Mouse (Mus musculus) granulocyte monocyte progenitor cell, adult 5-6 weeks (primary cell): ENCODE results near the gene Myo18b. TPM values are rescaled to one million over a fixed set of nuclear protein-coding genes. Genes with fewer than 3 reads are reported as not detected.

Experiments used
- ATAC-seq: replicated peaks from 2 replicates; pipeline ENCODE4 v1.8.0; 2016; ENCODE audit warnings: mild to moderate bottlenecking, moderate TSS enrichment, inconsistent platforms; ENCODE audit not compliant: poor library complexity, severe bottlenecking
- total RNA-seq, 2 experiments: library from RNA; stranded (forward) in 1 of 2; stranded (reverse) in 1 of 2; fragments of 200-712, 200-1000 nt in 1 of 2; fragments of >200 nt in 1 of 2; fragmentation: Nextera tagmentation in 1 of 2; gene quantifications; 2 replicates each; pipeline ENCODE4 v1.2.3; 2014 to 2017

Myo18b gene
- 0.06 and 0.92 TPM in 2 replicates for total RNA-seq (2014; fragmentation: Nextera tagmentation)
- 1.2 and 1.9 TPM in 2 replicates for total RNA-seq (2017)

DNA sequence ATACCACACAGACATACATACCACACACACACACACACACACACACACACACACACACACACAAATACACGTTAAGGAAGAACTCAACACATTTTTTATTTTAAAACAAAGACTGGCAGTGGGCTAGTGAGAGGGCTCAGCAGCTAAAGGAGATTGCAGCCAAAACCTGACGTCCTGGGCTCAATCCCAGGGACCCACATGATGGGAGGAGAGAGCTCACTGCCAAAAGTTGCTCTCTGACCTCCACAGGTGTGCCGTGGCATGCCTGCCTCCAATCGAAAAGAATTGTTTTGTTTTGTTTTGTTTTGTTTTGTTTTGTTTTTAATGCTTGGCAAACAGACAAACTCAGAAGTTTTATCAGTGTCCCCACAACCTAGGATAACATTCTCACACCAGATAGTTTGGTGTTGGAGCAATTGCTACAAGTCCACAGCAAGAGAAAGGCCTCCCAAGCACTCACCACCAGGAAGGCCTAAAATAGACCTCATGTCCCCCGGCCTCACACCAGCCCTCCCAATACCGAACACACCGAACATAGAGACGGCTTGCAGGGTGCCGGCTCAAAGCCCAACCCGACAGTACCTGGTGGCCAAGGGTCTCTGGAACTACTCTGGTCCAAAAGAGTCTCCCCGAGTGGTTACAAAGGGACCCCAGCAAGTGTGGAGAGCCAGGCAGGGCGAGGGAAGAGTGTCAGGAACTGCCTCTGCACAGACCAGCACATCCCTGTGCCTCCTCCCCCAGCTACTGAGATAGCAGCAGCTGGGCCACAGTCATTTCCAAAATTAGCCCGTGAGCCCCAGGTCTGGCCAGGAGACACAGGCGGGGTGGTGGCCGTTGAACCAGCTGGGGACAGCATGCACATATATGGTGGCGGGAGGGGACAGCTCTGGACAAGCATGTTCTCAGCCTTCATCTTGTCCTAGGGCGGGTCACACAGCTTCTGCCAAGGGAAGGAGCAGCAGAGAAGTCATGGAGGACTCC is at the start of gene Myo18b:
Myo18b (minus strand) TSS at position 689 of the 981 bp plus-strand sequence.
- ATAC-seq = no peak

DNA sequence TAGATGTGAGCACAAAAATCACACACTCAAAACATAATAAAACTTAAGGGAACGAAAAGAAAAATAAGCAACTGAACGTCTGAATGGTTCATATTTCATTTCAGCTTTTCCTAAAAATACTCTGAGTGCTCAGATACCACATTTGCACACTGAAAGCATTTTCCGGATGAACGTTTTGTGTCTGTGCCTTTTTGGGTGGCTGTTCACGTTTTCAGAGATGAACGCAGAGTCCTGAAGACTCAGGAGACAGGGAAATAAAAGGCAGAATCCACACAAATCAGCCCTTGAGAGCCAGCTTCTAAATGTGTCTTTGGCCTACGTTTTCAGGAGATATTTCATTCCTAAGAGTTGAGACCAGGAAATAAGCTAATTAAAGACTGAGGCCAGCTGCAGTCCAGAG is 49.8 kb upstream of the Myo18b start:
- ATAC-seq = no peak

DNA sequence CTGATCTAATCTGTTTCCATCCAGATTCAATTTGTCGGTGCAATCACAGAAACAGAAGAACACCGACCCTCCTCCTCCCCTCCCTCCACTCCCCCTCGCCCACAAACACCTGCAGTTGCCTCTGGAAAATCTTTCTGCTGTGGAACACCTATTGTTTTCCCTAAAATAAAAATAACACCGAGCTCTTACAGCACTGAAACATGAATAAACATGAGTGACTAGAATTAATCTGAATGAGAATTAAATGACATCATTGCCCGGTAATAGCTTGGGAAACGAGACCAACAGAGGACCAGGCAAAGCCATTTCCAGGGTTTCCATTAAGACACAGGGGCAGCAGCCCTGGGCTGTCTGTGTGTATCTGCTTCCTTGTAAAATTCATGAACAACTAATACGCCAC is 46.1 kb upstream of the Myo18b start:
- ATAC-seq = no peak

DNA sequence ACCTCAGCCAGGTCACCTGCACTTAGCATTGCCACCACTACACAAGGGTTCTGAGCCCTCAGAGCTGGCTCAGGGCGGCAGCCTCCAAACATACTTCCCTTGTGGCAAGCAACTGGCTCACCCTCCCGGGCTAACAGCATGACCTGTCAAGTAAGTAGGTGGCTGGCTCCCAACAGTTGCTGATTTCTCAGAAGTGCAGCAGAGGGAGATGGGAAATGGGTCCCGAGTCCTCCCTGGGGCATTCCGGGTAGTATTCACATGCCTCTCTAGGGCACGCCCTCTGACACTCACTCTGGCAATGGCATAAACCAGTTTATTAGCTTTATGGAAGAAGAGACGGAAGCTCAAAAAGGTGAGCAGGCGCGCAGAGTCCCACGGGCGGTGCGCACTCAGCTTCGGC is 44.8 kb upstream of the Myo18b start:
- ATAC-seq = no peak

DNA sequence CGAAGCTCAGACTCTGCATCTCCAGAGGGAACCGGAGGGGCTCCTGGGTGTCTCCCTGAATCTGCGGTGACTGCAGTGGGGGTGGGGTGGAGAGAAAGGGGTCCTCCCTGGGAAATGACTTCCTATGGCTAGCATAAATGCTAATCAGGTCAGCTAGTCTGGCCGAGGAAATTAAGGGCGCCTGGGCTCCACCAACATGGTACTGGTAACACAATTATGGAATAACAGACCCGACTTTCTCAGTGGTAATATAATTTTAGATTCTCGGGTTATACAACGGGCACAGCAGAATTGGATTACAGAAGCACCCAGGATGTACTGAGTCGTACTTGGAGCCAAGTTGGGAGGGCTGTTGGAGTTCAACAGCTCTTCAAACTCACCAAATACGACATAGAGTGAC is 40.5 kb upstream of the Myo18b start:
- ATAC-seq = no peak

DNA sequence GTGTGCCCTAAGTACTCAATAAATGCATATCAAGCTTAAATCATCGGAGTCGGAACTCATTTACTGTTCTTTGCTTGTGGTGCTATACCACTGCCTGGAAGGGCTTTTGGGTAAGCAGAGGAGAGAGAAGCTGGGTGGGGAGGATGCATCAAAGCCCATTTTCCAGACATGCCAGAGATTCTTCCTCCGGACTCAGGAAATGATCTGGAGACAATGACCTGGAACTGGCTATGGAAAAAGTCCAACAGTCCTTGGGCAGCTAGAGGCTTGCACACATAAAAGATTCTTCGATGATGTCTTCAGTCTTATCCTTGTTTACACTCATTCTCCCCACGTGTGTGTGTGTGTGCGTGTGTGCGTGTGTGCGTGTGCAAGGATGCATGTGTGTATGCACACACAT is 39.3 kb upstream of the Myo18b start:
- no peak for ATAC-seq

DNA sequence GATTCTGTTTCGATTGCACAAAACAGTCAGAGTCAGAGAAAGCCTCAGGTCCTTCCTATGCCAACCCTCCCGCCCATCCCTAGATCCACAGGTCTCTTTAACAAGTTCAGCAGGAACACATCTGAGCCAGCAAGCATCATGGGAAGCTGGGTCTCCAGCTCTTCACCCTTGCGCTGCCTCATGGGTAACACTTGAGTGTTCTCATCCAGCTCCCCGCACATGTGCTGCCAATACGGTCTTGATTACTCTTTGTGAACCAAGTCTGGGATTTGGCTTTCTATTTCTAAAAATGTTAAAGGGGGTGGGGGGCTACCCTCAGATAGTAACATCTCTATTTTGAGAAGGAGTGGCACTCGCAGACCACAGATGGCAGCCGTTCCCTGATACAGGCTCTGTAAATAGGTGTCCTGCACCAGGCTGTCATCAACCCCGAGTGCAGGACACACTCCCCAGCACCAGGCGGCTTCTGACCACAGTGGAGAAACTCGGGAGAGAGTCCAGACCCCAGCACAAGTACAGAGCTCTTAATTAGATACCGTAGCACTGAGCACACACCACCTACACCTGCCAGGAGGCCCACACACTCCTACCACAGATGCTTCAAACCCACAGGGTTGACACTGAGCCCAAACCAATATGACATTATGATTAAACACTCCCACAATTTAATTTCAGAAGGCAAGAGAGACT is 36.9 kb upstream of the Myo18b start:
- no peak for ATAC-seq

DNA sequence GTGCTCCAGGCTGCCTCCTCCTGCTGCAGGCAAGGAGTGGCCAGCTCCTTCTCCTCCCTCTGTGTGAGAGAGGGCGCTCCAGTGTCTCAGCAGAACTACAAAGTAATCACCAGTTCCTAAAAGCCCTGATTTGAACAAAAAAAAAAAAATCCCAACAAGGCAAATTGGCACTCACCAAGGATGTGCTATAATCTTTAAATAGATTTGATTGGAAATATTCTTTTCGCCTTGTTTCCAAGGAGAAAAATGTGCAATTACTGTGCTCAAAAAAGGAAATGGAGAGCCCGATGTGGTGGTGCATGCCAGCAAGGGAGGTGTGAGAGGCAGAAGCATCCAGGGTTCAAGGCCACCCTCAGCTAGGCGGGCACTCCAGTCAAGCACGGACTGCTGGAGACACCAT is 35.7 kb upstream of the Myo18b start:
- ATAC-seq = no peak

DNA sequence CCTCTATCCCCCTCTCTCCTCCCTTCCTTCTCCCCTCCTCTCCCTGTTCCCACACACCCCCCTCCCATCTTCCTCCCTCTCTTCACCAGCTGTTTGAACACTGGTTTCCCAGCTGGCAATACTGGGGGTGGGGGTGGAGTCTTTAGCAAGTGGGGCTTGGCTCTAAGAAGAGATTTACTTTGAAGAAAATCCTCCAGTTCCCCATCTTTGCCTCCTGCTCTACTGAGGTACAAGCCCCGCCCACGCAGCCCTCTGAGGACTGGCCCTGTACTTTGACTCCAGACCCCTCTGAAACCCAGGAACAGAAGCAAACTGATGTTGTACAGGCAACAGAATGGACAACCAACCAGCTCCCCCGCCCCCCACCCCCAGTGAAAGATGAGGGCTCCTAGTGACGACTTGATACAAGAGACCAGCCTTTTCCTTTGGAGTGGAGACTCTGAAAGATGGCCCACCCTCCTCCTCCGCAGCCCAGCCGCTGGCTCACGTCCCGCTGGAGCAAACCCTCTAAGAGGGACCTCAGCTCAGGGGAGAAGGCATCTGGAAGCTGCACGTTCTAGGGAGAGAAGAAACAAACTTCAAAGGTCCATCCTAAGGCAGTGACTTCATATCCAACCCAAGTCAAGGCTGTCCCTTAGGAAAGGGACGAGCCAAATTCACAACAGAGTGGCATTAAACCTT is 32.2 kb upstream of the Myo18b start:
- ATAC-seq = no peak

DNA sequence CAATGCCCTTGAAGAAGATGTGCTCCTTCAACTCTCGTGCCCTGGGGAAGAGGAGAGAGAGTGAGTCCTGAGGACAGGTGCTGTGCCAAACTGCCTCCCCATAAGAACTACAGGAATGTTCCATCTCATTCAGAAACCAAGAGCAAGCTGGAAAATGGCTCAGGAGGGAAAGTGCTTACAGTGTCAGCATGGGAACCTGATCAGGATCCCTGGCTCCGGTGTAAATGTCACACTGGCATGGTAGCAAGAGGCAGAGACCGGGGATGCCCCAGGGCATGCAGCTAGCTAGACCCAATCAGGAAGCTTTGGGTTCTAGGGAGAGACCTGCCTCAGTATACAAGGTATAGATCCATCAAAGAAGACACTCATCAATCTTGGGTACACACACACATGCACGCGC is 29.3 kb upstream of the Myo18b start:
- ATAC-seq = no peak

DNA sequence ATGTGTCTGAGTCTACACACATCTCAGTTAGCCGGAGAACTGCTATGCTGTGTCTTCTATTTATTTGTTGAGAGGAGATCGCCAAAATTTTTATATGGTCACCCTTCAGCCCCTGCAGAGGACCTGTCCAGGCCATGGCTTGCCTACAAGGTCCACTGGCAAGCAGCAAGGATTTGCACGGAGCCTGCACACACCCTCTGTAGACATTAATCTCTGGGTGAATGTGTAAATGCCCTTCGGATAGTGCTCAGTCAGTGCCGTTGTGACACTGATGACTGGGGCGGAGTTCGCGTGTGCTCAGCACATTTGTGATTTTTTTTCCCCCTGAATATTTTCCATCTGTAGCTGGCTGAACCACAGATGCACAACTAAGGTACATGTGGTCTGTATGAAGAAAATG is 28.6 kb upstream of the Myo18b start:
- ATAC-seq = no peak

DNA sequence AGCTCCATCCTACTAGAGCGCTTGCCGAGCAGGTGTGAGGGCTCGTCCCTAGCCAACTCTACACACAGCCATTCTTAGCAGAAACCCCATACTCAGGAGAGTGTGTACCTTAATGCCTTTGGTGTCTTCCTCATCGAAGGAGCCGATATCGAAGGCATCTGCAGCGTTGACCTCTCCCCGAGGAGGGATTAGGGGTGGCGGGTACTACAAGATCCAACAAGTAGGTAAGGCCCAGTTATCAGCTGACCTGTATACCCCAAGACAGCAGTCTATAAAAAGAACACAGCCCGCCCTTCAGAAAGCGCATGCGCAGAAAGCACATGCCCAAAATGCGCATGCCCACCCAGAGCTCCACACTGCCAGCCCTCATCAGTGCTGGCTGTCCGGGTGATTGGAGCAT is 27.7 kb upstream of the Myo18b start:
- no peak for ATAC-seq

DNA sequence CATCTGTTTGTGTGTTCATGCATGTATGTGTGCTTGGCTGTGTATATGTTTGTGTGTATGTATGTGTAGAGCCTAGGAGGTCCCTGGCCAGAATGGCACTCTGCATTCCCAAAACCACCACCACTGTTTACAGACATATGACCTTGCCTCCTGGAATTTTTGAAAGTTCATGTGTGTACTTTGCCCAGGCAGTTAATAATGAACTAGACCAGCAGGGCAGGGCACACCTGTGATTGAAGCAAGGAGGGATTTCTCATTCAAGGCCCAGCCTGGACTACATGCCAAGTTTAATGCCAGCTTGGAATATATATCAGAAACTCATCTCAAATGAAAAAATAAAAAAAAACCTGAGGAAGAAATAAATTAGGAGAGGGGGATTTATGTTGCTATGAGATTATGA is 25.8 kb upstream of the Myo18b start:
- ATAC-seq = no peak

DNA sequence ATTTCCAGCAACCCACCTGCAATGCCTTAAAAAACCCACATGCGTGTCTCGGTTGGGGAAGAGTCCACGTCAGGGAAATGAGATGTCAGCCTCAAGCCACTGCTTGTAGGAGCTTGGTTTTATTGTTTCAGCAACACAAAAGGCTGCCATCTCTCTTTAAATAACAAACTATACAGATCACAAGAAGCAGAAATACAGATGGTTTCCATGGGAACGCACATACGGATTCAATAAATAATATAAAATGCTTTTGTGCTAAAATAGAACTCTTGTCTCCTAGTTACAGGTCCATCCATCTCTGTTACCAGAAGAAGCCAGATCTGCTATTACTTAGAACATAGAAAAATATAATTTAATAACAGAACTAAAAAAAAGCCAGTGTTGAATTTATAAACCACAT is 14.2 kb upstream of the Myo18b start:
- ATAC-seq = no peak

DNA sequence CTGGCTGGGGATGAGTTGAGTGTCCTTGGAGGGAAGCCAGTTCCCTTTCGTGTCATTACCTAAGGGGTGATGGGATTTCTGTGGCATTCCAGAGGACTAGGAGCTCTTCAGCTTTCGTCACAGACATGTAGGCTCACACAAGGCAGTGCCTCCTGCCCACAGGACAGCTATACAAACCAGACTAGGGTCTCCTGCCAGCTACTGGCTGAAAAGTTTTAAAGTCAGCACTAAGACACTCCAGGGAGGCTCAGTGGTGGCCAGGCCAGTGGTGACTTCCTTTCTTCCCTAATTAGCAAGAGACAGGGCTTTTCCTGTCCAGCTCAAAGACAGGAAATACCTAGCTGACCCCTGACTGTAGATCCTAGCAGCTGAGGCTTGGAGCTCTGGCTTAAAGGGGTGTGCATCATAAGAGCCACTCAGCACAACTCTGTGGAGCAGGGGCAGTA is 12.0 kb upstream of the Myo18b start:
- ATAC-seq = no peak

DNA sequence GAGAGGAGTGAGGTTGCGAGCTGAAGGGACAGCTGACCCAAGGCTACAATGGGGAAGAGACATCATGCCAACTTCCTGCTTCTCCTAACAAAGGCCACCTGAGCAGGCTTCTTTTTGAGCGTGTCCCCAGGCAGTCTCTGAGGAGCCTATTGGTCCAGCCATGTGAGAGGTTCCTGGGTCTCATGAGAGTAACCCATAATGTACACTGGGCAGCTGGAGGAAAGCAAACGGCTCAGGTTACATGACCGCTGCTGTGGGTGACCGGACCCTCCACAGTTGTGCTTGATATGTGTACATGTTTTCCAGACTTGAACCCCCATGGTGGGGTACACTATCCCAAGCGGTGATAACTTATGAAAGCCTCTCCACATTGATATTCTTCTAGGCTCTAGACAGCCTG is 11.3 kb upstream of the Myo18b start:
- ATAC-seq = no peak; the same call in 1 of the 2 replicates

DNA sequence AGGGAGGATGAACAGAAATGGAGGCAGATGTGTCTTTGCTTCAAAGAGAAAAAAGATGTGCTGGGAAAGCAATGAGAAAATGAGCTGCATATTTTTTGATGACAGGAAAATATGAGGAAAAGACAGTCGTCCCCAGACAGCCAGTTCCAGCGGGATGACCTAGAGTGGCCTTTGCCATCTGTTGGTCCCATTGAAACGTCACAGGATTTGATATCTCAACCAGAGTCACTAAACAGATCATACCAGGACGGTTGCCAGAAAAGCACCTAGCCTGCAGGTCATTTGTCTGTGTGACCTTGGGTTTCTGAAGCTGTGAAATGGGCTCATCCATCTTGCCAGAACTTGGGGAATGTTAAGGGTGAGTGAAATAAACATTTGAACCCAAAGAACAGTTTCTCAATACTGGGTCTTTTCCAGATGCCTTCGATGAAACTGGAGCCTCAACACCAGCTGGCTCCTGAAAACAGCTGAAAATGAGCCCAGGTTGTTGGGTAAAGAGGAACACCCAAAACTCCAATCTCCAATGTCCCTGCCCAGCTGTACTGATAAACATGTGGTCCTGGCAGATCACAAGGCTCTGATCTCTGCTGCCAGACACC is 2.6 kb downstream of the Myo18b start:
- ATAC-seq = no peak

DNA sequence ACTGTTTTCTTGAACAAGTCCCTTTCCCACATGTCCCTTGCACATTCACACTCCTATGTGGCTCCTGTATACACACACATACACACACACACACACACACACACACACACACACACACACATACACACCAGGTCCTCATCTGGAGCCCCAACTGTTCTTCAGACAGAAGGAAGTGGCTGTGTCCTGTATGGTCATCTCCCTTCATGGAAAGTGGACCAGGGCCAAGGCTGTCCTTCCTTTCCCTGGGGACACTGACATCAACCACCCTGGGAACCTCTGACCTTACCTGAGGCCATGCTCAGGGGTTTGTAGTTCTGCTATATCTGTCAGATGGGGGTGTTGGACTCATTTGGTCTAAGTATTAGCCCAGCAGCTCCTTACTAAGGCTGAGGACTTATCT is 3.8 kb downstream of the Myo18b start:
- ATAC-seq = no peak

DNA sequence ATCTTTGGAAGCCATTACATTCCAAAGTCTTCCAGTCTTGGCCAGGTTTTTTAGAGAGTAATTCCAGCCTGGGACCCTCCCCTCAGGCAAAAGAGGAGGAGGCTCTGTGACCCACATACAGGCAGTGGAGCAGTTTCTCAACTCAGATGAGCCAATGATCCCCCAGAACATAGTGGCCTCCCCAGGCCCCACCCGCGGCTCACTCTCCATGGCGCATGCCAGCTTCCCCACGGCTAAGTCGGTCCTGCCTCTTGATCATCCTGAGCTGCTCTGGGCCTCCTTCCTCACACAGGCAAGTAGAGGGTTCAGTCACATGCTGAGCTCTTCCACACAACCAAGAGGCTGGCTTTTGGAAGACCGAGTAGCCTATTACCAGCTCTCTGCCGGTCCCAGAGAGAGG is 7.5 kb downstream of the Myo18b start:
- no peak for ATAC-seq

DNA sequence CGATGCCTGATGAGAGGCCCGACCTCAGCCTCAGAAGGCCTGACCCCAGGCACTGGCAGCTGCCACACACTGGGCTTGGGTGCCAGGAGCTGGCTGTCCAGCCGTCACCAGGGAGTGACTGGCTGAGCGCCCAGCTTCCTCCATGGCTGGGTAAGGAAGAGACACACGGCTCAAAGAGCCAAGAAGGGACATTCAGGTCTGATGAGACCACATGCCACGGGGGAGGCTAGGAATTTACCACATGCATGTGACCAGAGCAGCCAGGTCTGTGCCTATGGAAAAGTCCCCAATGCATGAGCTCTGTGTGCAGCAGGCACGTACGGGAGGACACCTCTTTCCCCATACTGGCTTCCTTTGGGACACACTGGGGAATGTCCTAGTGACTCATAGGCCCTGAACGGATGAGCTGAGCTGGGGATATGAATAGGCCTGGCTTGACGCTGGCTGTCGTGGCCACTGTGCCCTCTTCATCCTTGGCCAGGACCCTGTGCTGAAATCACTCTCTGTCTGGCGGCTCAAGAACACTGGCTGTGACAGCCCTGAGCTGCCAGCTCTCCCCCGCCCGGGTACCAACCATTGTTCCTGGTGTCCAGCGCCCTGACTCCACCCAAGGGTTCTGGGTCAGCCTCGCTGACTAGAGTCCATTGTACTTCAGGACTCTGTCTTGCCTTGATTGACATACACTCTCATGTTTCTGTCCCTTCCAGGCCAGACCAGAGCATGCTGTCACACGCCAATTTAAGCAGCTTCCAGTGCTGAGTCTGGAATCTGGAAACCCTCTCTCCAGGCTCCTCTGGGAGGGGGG is 9.3 kb downstream of the Myo18b start:
- no peak for ATAC-seq
